Mouse (Mus musculus): ENCODE measurements around the gene Wt1.

- TF ChIP-seq CTCF (IDR thresholded peaks at IDR 0.05; ENCODE audit: borderline replicate concordance, insufficient read depth, low read length) (no peak), POLR2A (IDR thresholded peaks at IDR 0.05; ENCODE audit: low read depth, low read length) (no peak)
These were observed 8.0 kb downstream of the Wt1 start for GRCm38 (mm10) chr2:105134296-105134695.
